Mouse (Mus musculus) bone marrow, adult 2 months (tissue): ENCODE data around the gene Rpl35a.

Source experiments
- CTCF ChIP-seq: fragments of 200-500 bp; IDR thresholded peaks from 2 replicates; pipeline ENCODE4 v1.5.1; 2011; ENCODE audit warnings: low read length, control low read depth; ENCODE audit not compliant: control insufficient read depth, insufficient read depth
- POLR2A ChIP-seq: fragments of 200-500 bp; IDR thresholded peaks from 2 replicates; pipeline ENCODE4 v1.6.1; 2011; ENCODE audit warnings: low read depth, mild to moderate bottlenecking, control low read depth, low read length, borderline replicate concordance; ENCODE audit not compliant: control insufficient read depth

GRCm38 (mm10) chr16:33007436-33007835 lies 48.8 kb upstream of the Rpl35a start:
- TF ChIP-seq POLR2A, result no peak
- TF ChIP-seq CTCF, result no peak
